Mouse (Mus musculus) MEL (cell line): Measurements from ENCODE around the gene Nup205. TPM values are rescaled to one million over a fixed set of nuclear protein-coding genes. Genes with fewer than 3 reads are reported as not detected.

Experiments
- DNase-seq: peaks from one replicate; pipeline ENCODE4 v3.0.0; 2011; ENCODE audit warnings: low read depth, low spot score
- H3K27ac ChIP-seq: 2 replicates; pipeline ENCODE4 v1.5.1; 2012; ENCODE audit warnings: low read depth, mild to moderate bottlenecking, control low read depth, low read length, moderate library complexity; ENCODE audit not compliant: control insufficient read depth
- H3K27me3 ChIP-seq, 2 experiments: fragments of 150-350 bp in 1 of 2; sonication (generic) in 1 of 2; 2 replicates each; pipeline ENCODE4 v1.6.1; 2012; ENCODE audit warnings: low read length in 2 of 2, mild to moderate bottlenecking in 2 of 2, improper control_type of control experiment in 1 of 2, moderate library complexity in 1 of 2; ENCODE audit not compliant: insufficient read depth in 2 of 2, control insufficient read depth in 1 of 2
- H3K36me3 ChIP-seq, 2 experiments: 2 replicates each; pipeline ENCODE4 v1.6.1; 2012 to 2014; ENCODE audit warnings: low read length in 2 of 2, improper control_type of control experiment in 1 of 2, inconsistent platforms in 1 of 2, mild to moderate bottlenecking in 1 of 2; ENCODE audit not compliant: insufficient read depth in 2 of 2, control insufficient read depth in 1 of 2
- H3K4me1 ChIP-seq, 2 experiments: fragments of 150-350 bp in 1 of 2; sonication (generic) in 1 of 2; 2 replicates each; pipeline ENCODE4 v1.6.1; 2012; ENCODE audit warnings: low read length in 2 of 2, improper control_type of control experiment in 1 of 2, mild to moderate bottlenecking in 1 of 2; ENCODE audit not compliant: insufficient read depth in 2 of 2, control insufficient read depth in 1 of 2
- H3K4me3 ChIP-seq, 2 experiments: fragments of 150-350 bp in 1 of 2; sonication (generic) in 1 of 2; 2 replicates each; pipeline ENCODE4 v1.5.1; 2012; ENCODE audit warnings: low read depth in 2 of 2, low read length in 2 of 2, mild to moderate bottlenecking in 2 of 2, moderate library complexity in 2 of 2, control low read depth in 1 of 2, improper control_type of control experiment in 1 of 2; ENCODE audit not compliant: control insufficient read depth in 1 of 2, insufficient read depth in 1 of 2
- H3K79me2 ChIP-seq: 2 replicates; pipeline ENCODE4 v1.6.1; 2012; ENCODE audit warnings: mild to moderate bottlenecking, low read length, moderate library complexity; ENCODE audit not compliant: control insufficient read depth, poor library complexity, insufficient read depth
- H3K9ac ChIP-seq: 2 replicates; pipeline ENCODE4 v1.6.1; 2012; ENCODE audit warnings: low read depth, mild to moderate bottlenecking, control low read depth, low read length, moderate library complexity; ENCODE audit not compliant: control insufficient read depth, poor library complexity, severe bottlenecking
- H3K9me3 ChIP-seq: fragments of 150-350 bp; sonication (generic); replicated peaks from 2 replicates; pipeline ENCODE4 v1.6.1; 2012; ENCODE audit warnings: mild to moderate bottlenecking, low read length, improper control_type of control experiment, moderate library complexity; ENCODE audit not compliant: insufficient read depth
- BHLHE40 ChIP-seq: IDR thresholded peaks from 2 replicates; pipeline ENCODE4 v1.6.1; 2012; ENCODE audit warnings: low read depth, mild to moderate bottlenecking, inconsistent platforms, low read length, improper control_type of control experiment, borderline replicate concordance
- CHD2 ChIP-seq: IDR thresholded peaks from 2 replicates; pipeline ENCODE4 v1.6.1; 2011; ENCODE audit warnings: low read length, improper control_type of control experiment
- EP300 ChIP-seq, 2 experiments: IDR thresholded peaks; 2 replicates each; pipeline ENCODE4 v1.6.1; 2011; ENCODE audit warnings: improper control_type of control experiment in 2 of 2, low read length in 2 of 2, low read depth in 1 of 2, mild to moderate bottlenecking in 1 of 2
- ETS1 ChIP-seq: IDR thresholded peaks from 2 replicates; pipeline ENCODE4 v1.6.1; 2012; ENCODE audit warnings: low read depth, mild to moderate bottlenecking, inconsistent platforms, low read length, improper control_type of control experiment, moderate library complexity
- GABPA ChIP-seq: IDR thresholded peaks from 2 replicates; pipeline ENCODE4 v1.6.1; 2012; ENCODE audit warnings: low read depth, mild to moderate bottlenecking, inconsistent platforms, low read length, improper control_type of control experiment, moderate library complexity
- GATA1 ChIP-seq: IDR thresholded peaks from 2 replicates; pipeline ENCODE4 v1.6.1; 2011; ENCODE audit warnings: low read depth, low read length, improper control_type of control experiment
- HCFC1 ChIP-seq: IDR thresholded peaks from 2 replicates; pipeline ENCODE4 v1.6.1; 2012; ENCODE audit warnings: low read depth, mild to moderate bottlenecking, inconsistent platforms, low read length, improper control_type of control experiment, moderate library complexity
- JUND ChIP-seq: IDR thresholded peaks from 2 replicates; pipeline ENCODE4 v1.6.1; 2011; ENCODE audit warnings: low read depth, mild to moderate bottlenecking, improper control_type of control experiment, low read length
- KAT2A ChIP-seq: conservative IDR thresholded peaks from 2 replicates; pipeline ENCODE4 v1.6.1; 2012; ENCODE audit warnings: low read depth, low read length, improper control_type of control experiment, inconsistent platforms
- MAFK ChIP-seq: IDR thresholded peaks from 2 replicates; pipeline ENCODE4 v1.6.1; 2011; ENCODE audit warnings: low read depth, mild to moderate bottlenecking, low read length, improper control_type of control experiment, borderline replicate concordance
- MEF2A ChIP-seq: IDR thresholded peaks from 2 replicates; pipeline ENCODE4 v1.6.1; 2014; ENCODE audit warnings: low read depth, mild to moderate bottlenecking, inconsistent platforms, low read length, improper control_type of control experiment; ENCODE audit not compliant: poor library complexity, insufficient replicate concordance, severe bottlenecking; ENCODE audit errors: extremely low read depth
- MYC ChIP-seq: IDR thresholded peaks from 2 replicates; pipeline ENCODE4 v1.6.1; 2011; ENCODE audit warnings: low read depth, mild to moderate bottlenecking, low read length, improper control_type of control experiment, moderate library complexity
- NRF1 ChIP-seq: IDR thresholded peaks from 2 replicates; pipeline ENCODE4 v1.6.1; 2014; ENCODE audit warnings: low read depth, mild to moderate bottlenecking, inconsistent platforms, low read length, improper control_type of control experiment, moderate library complexity; ENCODE audit not compliant: poor library complexity, insufficient read depth, severe bottlenecking
- POLR2A ChIP-seq, 2 experiments: IDR thresholded peaks; 2 replicates each; pipeline ENCODE4 v1.6.1; 2011 to 2012; ENCODE audit warnings: low read length in 2 of 2, mild to moderate bottlenecking in 2 of 2, control low read depth in 1 of 2, improper control_type of control experiment in 1 of 2, low read depth in 1 of 2, moderate library complexity in 1 of 2; ENCODE audit not compliant: control insufficient read depth in 1 of 2, insufficient read depth in 1 of 2, poor library complexity in 1 of 2
- POLR2AphosphoS5 ChIP-seq: IDR thresholded peaks from 2 replicates; pipeline ENCODE4 v1.6.1; 2012; ENCODE audit warnings: low read depth, borderline replicate concordance, mild to moderate bottlenecking, inconsistent platforms, low read length, moderate library complexity, mixed read lengths
- TAL1 ChIP-seq: IDR thresholded peaks from 2 replicates; pipeline ENCODE4 v1.6.1; 2012; ENCODE audit warnings: mild to moderate bottlenecking, inconsistent platforms, low read length, moderate library complexity, mixed read lengths
- TBP ChIP-seq: IDR thresholded peaks from 2 replicates; pipeline ENCODE4 v1.8.0; 2011; ENCODE audit warnings: low read depth, low read length, improper control_type of control experiment
- TCF12 ChIP-seq: IDR thresholded peaks from 2 replicates; pipeline ENCODE4 v1.6.1; 2014; ENCODE audit warnings: low read depth, mild to moderate bottlenecking, inconsistent platforms, low read length, improper control_type of control experiment, moderate library complexity
- USF2 ChIP-seq, 2 experiments: IDR thresholded peaks; 2 replicates each; pipeline ENCODE4 v1.6.1; 2011 to 2012; ENCODE audit warnings: improper control_type of control experiment in 2 of 2, low read length in 2 of 2, borderline replicate concordance in 1 of 2, inconsistent platforms in 1 of 2, low read depth in 1 of 2, mild to moderate bottlenecking in 1 of 2; ENCODE audit not compliant: insufficient read depth in 1 of 2
- ZC3H11A ChIP-seq: IDR thresholded peaks from 2 replicates; pipeline ENCODE4 v1.6.1; 2012; ENCODE audit warnings: low read depth, mild to moderate bottlenecking, inconsistent platforms, low read length, improper control_type of control experiment
- ZMIZ1 ChIP-seq: IDR thresholded peaks from 2 replicates; pipeline ENCODE4 v1.6.1; 2012; ENCODE audit warnings: low read depth, mild to moderate bottlenecking, inconsistent platforms, low read length, improper control_type of control experiment, moderate library complexity
- ZNF384 ChIP-seq: IDR thresholded peaks from 2 replicates; pipeline ENCODE4 v1.6.1; 2012; ENCODE audit warnings: low read depth, mild to moderate bottlenecking, inconsistent platforms, low read length, improper control_type of control experiment
- polyA plus RNA-seq, 2 experiments: library from polyadenylated mRNA; stranded (reverse) in 1 of 2; unstranded in 1 of 2; fragments of >175 nt in 1 of 2; fragments of >200 nt in 1 of 2; gene quantifications; 2 replicates each; pipeline versions ENCODE4 v1.2.1 to v1.2.4; 2012; ENCODE audit warnings: low replicate concordance in 2 of 2, low read depth in 1 of 2; ENCODE audit not compliant: insufficient read length in 2 of 2, insufficient read depth in 1 of 2, missing spikeins in 1 of 2
- total RNA-seq: library from RNA; depleted of rRNA; stranded (reverse); fragments of 300-350 nt; gene quantifications from 2 replicates; pipeline ENCODE4 v1.2.3, GENCODE M21; 2012

Nup205 gene
- total and polyA plus RNA-seq, 3 experiments: 32.1 to 89.3 (median 82.9) TPM

DNA sequence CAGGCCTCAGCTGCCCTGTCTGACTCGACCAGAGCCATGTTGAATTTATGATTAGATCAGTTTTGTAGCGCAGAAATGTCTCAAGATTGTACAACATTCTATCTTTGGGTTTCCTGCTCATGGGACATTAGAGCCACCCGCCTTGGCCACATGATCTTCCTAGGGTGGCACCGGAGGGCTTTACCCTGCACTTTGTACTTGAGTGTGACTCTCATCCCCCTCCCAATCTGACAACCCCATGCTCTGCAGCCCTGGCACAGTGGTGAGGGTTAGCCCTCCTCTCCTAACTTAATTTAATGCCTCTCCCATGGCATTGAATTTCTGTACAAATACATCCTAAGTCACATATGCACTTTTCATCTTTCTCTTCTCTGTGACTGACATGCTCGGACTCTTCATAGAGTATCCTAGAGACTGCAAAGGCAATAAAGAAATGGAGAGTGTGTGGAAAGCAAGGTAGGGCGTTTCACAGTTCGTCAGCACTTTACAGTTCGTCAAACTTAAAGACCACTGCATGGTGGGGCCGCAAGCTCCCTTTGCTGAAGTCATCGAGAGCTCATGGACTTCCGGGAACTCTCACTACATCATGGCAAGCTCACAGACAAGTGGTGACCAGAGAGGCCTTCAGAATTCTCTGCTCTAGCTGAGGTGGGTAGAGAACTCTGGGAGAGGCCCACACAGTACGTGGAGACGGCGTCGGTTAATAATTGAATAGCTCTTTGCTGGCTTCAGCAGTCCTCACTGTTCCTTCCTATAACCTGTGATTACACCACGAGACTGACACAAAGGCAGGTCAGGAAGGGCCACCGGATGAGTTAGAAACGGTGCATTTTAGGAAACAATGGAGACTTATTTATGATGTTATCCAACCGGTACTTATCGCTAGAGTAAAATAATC, 94.9 kb downstream of the Nup205 start:
- no peak for DNase-seq
- H3K27ac ChIP-seq: no peak overlapping the region
- no peaks in the 10 kb centered on the region for H3K36me3 ChIP-seq
- H3K79me2 ChIP-seq: no peaks in the 10 kb centered on the region
- no peak overlapping the region for H3K4me3 ChIP-seq
- TF ChIP-seq ZC3H11A (no peak), JUND (no peak), GATA1 (no peak), BHLHE40 (no peak), TBP (no peak), USF2 (IDR thresholded peaks at IDR 0.05; ENCODE audit: borderline replicate concordance in 1 of 2, insufficient read depth in 1 of 2, low read depth in 1 of 2, low read length in 2 of 2) (no peak), TAL1 (no peak)
- H3K4me1 ChIP-seq: no peaks in the 10 kb centered on the region
- H3K27me3 ChIP-seq: no peaks in the 10 kb centered on the region; a peak in 1 of 4 replicates
- H3K9ac ChIP-seq: no peak overlapping the region
- no peaks in the 10 kb centered on the region for H3K9me3 ChIP-seq

DNA sequence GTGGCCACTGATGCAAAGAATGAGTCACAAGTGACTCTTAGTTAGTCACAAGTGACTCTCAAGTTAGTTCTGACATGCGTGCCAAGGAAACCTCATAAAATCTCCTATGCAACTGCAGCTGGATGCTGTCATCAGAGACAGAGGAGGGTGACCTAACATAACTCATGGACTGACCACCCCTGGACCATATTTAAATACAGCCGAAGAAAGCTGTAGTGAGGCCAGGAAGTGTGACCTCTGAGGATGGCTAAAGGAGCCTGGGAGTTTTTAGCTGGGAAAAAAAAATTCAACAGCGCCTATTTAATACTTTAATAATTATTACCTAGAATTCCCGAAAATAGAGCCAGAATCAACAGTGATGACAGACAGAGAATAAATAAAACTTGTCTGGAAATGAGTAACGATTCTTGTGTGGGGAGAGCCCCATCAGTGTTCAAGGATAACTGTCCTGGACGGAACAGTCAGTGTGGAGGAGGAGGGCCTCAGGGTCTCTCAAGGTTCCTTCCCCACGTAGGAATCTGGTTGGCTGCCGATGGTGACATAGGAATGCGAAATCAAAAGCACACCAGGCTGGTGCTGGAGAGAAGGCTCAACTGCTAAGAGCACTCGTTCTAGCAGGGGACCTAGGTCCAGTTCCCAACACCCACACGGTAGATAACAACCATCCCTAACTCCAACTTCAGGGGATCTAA, 96.3 kb downstream of the Nup205 start:
- TF ChIP-seq EP300 (IDR thresholded peaks at IDR 0.05; ENCODE audit: low read depth in 1 of 2, low read length in 2 of 2): no peak
- no peak for TF ChIP-seq GABPA
- no peak for TF ChIP-seq NRF1
- TF ChIP-seq MEF2A: no peak
- TF ChIP-seq USF2 (IDR thresholded peaks at IDR 0.05; ENCODE audit: borderline replicate concordance in 1 of 2, insufficient read depth in 1 of 2, low read depth in 1 of 2, low read length in 2 of 2): no peak
- no peak for TF ChIP-seq MYC
- no peak for TF ChIP-seq KAT2A
- TF ChIP-seq POLR2AphosphoS5: no peak
- no peak for TF ChIP-seq HCFC1
- no peak for TF ChIP-seq TBP
- TF ChIP-seq CHD2: no peak
- no peak for TF ChIP-seq MAFK
- no peak for TF ChIP-seq POLR2A (IDR thresholded peaks at IDR 0.05; ENCODE audit: control insufficient read depth in 1 of 2, insufficient read depth in 1 of 2, low read depth in 1 of 2, low read length in 2 of 2, poor library complexity in 1 of 2)
- no peak for TF ChIP-seq ETS1
- no peak for TF ChIP-seq TCF12
- no peak for TF ChIP-seq ZNF384
- TF ChIP-seq ZMIZ1: no peak

More for the DNA sequence above, 96.3 kb downstream of the Nup205 start:
- Histone ChIP-seq H3K9ac (no peak overlapping the region), H3K4me3 (no peak overlapping the region), H3K27me3 (no peaks in the 10 kb centered on the region; a peak in 1 of 4 replicates), H3K4me1 (no peaks in the 10 kb centered on the region), H3K79me2 (no peaks in the 10 kb centered on the region), H3K36me3 (no peaks in the 10 kb centered on the region), H3K9me3 (no peaks in the 10 kb centered on the region), H3K27ac (no peak overlapping the region)
- no peak for DNase-seq
